Mouse (Mus musculus): Measurements from ENCODE around the gene Lars2.

DNA sequence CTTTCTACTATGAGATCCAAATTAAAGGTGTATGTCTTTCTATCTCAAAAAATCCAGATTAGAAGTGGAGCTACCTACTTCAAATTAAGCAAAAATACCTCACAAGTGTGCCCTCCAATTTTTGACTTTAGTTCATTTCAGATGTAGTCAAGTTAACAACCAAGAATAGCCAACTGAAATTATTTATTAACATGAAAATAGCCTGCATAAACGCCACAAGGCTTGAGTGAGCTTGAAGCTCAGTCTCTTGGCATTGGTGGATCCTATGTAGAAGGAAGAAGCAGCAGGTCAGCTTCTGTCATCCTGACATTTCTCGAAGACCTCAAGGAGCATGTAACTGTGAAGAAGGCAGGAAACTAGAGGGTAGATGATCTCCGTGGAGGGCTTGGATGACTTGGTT is 38.4 kb upstream of the Lars2 start:
- TF ChIP-seq CTCF (IDR thresholded peaks at IDR 0.05; ENCODE audit: insufficient read depth, low read depth, low read length) = no peak
- no peak for TF ChIP-seq POLR2A (IDR thresholded peaks at IDR 0.05; ENCODE audit: insufficient read depth, low read depth, low read length)

All from olfactory bulb, adult 2 months (tissue).